Mouse (Mus musculus) CH12.LX (cell line): ENCODE data around the gene Olfr481. TPM values are rescaled to one million over a fixed set of nuclear protein-coding genes. Genes with fewer than 3 reads are reported as not detected.

Source experiments
- DNase-seq: peaks from one replicate; pipeline ENCODE4 v3.0.0-alpha.2; 2013; ENCODE audit errors: extremely low read depth
- H3K27ac ChIP-seq: 2 replicates; pipeline ENCODE4 v1.5.1; 2012; ENCODE audit warnings: low read depth, mild to moderate bottlenecking, control low read depth, moderate library complexity; ENCODE audit not compliant: insufficient read depth
- H3K27me3 ChIP-seq: replicated peaks from 2 replicates; pipeline ENCODE3; 2012; ENCODE audit warnings: inconsistent platforms
- H3K36me3 ChIP-seq, 2 experiments: replicated peaks in 1 of 2; 2 replicates each; pipeline versions ENCODE3 to v1.6.1; 2012; ENCODE audit warnings: inconsistent platforms in 1 of 2, low read length in 1 of 2, mild to moderate bottlenecking in 1 of 2, mixed read lengths in 1 of 2, moderate library complexity in 1 of 2; ENCODE audit not compliant: control insufficient read depth in 1 of 2, insufficient read depth in 1 of 2
- H3K4me1 ChIP-seq, 2 experiments: 2 replicates each; pipeline ENCODE4 v1.6.1; 2012; ENCODE audit warnings: inconsistent platforms in 1 of 2, moderate library complexity in 1 of 2; ENCODE audit not compliant: insufficient read depth in 2 of 2, control insufficient read depth in 1 of 2
- H3K4me2 ChIP-seq: 2 replicates; pipeline ENCODE4 v1.6.1; 2012; ENCODE audit warnings: low read depth, mild to moderate bottlenecking, control low read depth; ENCODE audit not compliant: poor library complexity, insufficient read depth, severe bottlenecking
- H3K4me3 ChIP-seq, 3 experiments: fragments of 150-350 bp in 1 of 3; sonication (generic) in 1 of 3; replicated peaks in 1 of 3; 2 replicates each; pipeline versions ENCODE3 to v1.5.1; 2011 to 2012; ENCODE audit warnings: low read depth in 2 of 3, low read length in 2 of 3, mild to moderate bottlenecking in 2 of 3, moderate library complexity in 2 of 3, control low read depth in 1 of 3, improper control_type of control experiment in 1 of 3, inconsistent platforms in 1 of 3, mixed read lengths in 1 of 3; ENCODE audit not compliant: poor library complexity in 1 of 3
- H3K79me2 ChIP-seq: replicated peaks from 2 replicates; pipeline ENCODE4 v1.6.1; 2012; ENCODE audit warnings: mild to moderate bottlenecking, moderate library complexity; ENCODE audit not compliant: control insufficient read depth, poor library complexity, insufficient read depth, severe bottlenecking; ENCODE audit errors: extremely low read depth
- H3K9ac ChIP-seq: 2 replicates; pipeline ENCODE4 v1.6.1; 2012; ENCODE audit warnings: low read depth, mild to moderate bottlenecking, control low read depth, moderate library complexity; ENCODE audit not compliant: insufficient read depth
- H3K9me3 ChIP-seq: replicated peaks from 2 replicates; pipeline ENCODE3; 2012; ENCODE audit warnings: low read length, inconsistent platforms, mixed read lengths
- BHLHE40 ChIP-seq: IDR thresholded peaks from 2 replicates; pipeline ENCODE4 v1.6.1; 2011; ENCODE audit warnings: mild to moderate bottlenecking, low read depth, low read length, improper control_type of control experiment
- CHD2 ChIP-seq: IDR thresholded peaks from 2 replicates; pipeline ENCODE4 v1.6.1; 2011; ENCODE audit warnings: low read length, improper control_type of control experiment
- E2F4 ChIP-seq: IDR thresholded peaks from 2 replicates; pipeline ENCODE4 v1.6.1; 2011; ENCODE audit warnings: low read depth, low read length, improper control_type of control experiment; ENCODE audit not compliant: insufficient replicate concordance
- EP300 ChIP-seq: IDR thresholded peaks from 2 replicates; pipeline ENCODE4 v1.6.1; 2011; ENCODE audit warnings: low read length, improper control_type of control experiment
- ETS1 ChIP-seq: conservative IDR thresholded peaks from 2 replicates; pipeline ENCODE4 v1.6.1; 2012; ENCODE audit warnings: low read depth, mild to moderate bottlenecking, inconsistent platforms, low read length, improper control_type of control experiment, moderate library complexity
- GABPA ChIP-seq: IDR thresholded peaks from 2 replicates; pipeline ENCODE4 v1.6.1; 2012; ENCODE audit warnings: low read depth, low read length, improper control_type of control experiment, inconsistent platforms; ENCODE audit not compliant: insufficient replicate concordance
- HCFC1 ChIP-seq: IDR thresholded peaks from 2 replicates; pipeline ENCODE4 v1.6.1; 2012; ENCODE audit warnings: low read depth, mild to moderate bottlenecking, inconsistent platforms, low read length, improper control_type of control experiment
- IRF4 ChIP-seq: IDR thresholded peaks from 2 replicates; pipeline ENCODE4 v1.6.1; 2014; ENCODE audit warnings: low read depth, mild to moderate bottlenecking, inconsistent platforms, low read length, improper control_type of control experiment
- JUN ChIP-seq: IDR thresholded peaks from 2 replicates; pipeline ENCODE4 v1.6.1; 2011; ENCODE audit warnings: low read depth, mild to moderate bottlenecking, low read length, improper control_type of control experiment, moderate library complexity; ENCODE audit not compliant: insufficient read depth
- MEF2A ChIP-seq: IDR thresholded peaks from 2 replicates; pipeline ENCODE4 v1.6.1; 2014; ENCODE audit warnings: low read depth, mild to moderate bottlenecking, inconsistent platforms, low read length, improper control_type of control experiment, borderline replicate concordance
- MXI1 ChIP-seq: IDR thresholded peaks from 2 replicates; pipeline ENCODE4 v1.6.1; 2011; ENCODE audit warnings: mild to moderate bottlenecking, low read depth, low read length, improper control_type of control experiment
- NRF1 ChIP-seq: IDR thresholded peaks from 2 replicates; pipeline ENCODE4 v1.6.1; 2014; ENCODE audit warnings: low read depth, mild to moderate bottlenecking, inconsistent platforms, low read length, improper control_type of control experiment, moderate library complexity
- PAX5 ChIP-seq: IDR thresholded peaks from 2 replicates; pipeline ENCODE4 v1.6.1; 2012; ENCODE audit warnings: low read length, inconsistent platforms, mixed read lengths
- POLR2A ChIP-seq: IDR thresholded peaks from 2 replicates; pipeline ENCODE4 v1.6.1; 2011; ENCODE audit warnings: low read depth, mild to moderate bottlenecking, improper control_type of control experiment, low read length
- RAD21 ChIP-seq: IDR thresholded peaks from 2 replicates; pipeline ENCODE4 v1.6.1; 2011; ENCODE audit warnings: low read depth, mild to moderate bottlenecking, low read length, improper control_type of control experiment, moderate library complexity
- SIN3A ChIP-seq: IDR thresholded peaks from 2 replicates; pipeline ENCODE4 v1.6.1; 2012; ENCODE audit warnings: low read length, improper control_type of control experiment, inconsistent platforms
- SMC3 ChIP-seq: IDR thresholded peaks from 2 replicates; pipeline ENCODE4 v1.6.1; 2011; ENCODE audit warnings: low read depth, low read length, improper control_type of control experiment
- TBP ChIP-seq: conservative IDR thresholded peaks from 2 replicates; pipeline ENCODE4 v1.6.1; 2011; ENCODE audit warnings: low read depth, low read length, improper control_type of control experiment
- ZC3H11A ChIP-seq: IDR thresholded peaks from 2 replicates; pipeline ENCODE4 v1.6.1; 2012; ENCODE audit warnings: low read depth, mild to moderate bottlenecking, inconsistent platforms, low read length, improper control_type of control experiment
- ZKSCAN1 ChIP-seq: IDR thresholded peaks from 2 replicates; pipeline ENCODE4 v1.6.1; 2012; ENCODE audit warnings: low read depth, inconsistent platforms, low read length, improper control_type of control experiment, borderline replicate concordance
- ZMIZ1 ChIP-seq: IDR thresholded peaks from 2 replicates; pipeline ENCODE4 v1.6.1; 2012; ENCODE audit warnings: low read depth, mild to moderate bottlenecking, inconsistent platforms, low read length, improper control_type of control experiment
- ZNF384 ChIP-seq: IDR thresholded peaks from 2 replicates; pipeline ENCODE4 v1.6.1; 2012; ENCODE audit warnings: low read depth, low read length, improper control_type of control experiment, inconsistent platforms
- dilution Hi-C: fragments of 300-500 bp; cut with MboI; formaldehyde crosslinking; loops from 2 replicates; pipeline ENCODE4 v1.14.3; 2020; ENCODE audit warnings: low sequenced_read_pairs; ENCODE audit not compliant: extremely low pct_unique_long_range_greater_than_20kb, extremely low pct_ligation_motif_present
- in situ Hi-C: fragments of 300-500 bp; cut with MboI; formaldehyde crosslinking; loops from 3 replicates; pipeline ENCODE4 v1.14.3; 2019; ENCODE audit warnings: low sequenced_read_pairs, low pct_ligation_motif_present, low pct_unique_long_range_greater_than_20kb, mixed read lengths
- polyA plus RNA-seq: library from polyadenylated mRNA; unstranded; fragments of >175 nt; gene quantifications from 2 replicates; pipeline ENCODE4 v1.2.1, GENCODE M21; 2012; ENCODE audit warnings: low read depth; ENCODE audit not compliant: insufficient read length
- total RNA-seq, 2 experiments: library from RNA; depleted of rRNA; stranded (reverse); fragments of 300-350 nt in 1 of 2; fragments of >200 nt in 1 of 2; gene quantifications; 2 replicates each; pipeline ENCODE4 v1.2.3; 2012 to 2014

The Olfr481 gene
- total RNA-seq (2012; rRNA removed) (not detected in 2 replicates), total RNA-seq (2014; rRNA removed) (not detected in 2 replicates), polyA plus RNA-seq (not detected in 2 replicates)

DNA sequence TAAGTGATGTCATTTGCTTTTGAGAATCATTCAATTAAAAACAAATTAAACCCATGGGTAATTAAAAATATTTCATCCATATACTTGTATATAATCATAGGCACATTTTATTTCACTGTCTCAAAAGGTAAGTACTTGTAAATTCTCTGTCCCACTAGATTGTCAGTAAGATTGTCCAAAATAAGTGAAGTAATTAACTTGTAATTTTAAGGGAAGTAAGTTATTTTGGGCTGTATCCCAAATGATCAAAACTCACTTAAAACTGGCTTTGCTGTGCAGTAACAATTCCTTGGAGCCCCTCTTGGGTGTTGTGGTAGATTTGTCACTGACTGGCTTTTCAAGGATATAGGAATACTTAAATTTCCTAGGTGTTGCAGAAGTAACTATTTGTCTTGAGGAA, at the start of gene Olfr481:
Gene Olfr481, plus strand, starts transcription at position 301 of the 400 bp plus-strand sequence.
- H3K9me3 ChIP-seq = no peaks in the 10 kb centered on the region
- no peak for DNase-seq
- H3K4me3 ChIP-seq = no peak within 1 kb of the TSS
- dilution Hi-C loops (no loop called here), in situ Hi-C loops (no loop called here)
- H3K9ac ChIP-seq = no peak within 1 kb of the TSS
- H3K27ac ChIP-seq = no peak within 1 kb of the TSS
- no peaks in the 10 kb centered on the region for H3K79me2 ChIP-seq
- no peak for TF ChIP-seq ETS1
- no peak for TF ChIP-seq MXI1
- TF ChIP-seq SMC3 = no peak
- TF ChIP-seq HCFC1 = no peak
- TF ChIP-seq IRF4 = no peak
- TF ChIP-seq MEF2A = no peak
- no peak for TF ChIP-seq NRF1
- TF ChIP-seq EP300 = no peak
- peaks cover 25% of the 10 kb centered on the region for H3K27me3 ChIP-seq
- no peak within 1 kb of the TSS for H3K4me2 ChIP-seq
- no peaks in the 10 kb centered on the region for H3K36me3 ChIP-seq
- H3K4me1 ChIP-seq = no peaks in the 10 kb centered on the region

DNA sequence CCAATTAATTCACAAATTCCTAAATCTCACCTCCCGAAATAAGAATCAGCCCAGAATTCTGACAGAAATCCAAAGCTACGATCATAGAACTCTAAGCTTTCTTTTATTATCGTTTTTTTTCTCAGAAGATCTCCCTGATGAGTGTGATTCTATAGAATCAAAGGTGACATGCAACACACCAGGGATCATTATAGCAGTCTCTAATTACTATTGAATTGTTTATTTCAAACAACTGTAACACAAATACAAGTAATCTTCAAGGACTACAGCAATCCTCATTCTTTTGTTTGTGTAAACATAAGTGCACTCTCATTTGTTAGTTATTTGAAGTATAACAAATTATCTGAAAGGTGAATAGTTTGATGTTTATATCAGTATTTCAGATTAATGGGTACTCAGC, 45.8 kb upstream of the Olfr481 start, which contains the start of gene Olfr478:
Gene Olfr478, minus strand, starts transcription at position 101 of the 400 bp plus-strand sequence.
- peaks cover 26% of the 10 kb centered on the region for H3K27me3 ChIP-seq
- dilution Hi-C loops = no loop called here
- in situ Hi-C loops = no loop called here
- H3K4me3 ChIP-seq = no peak within 1 kb of the TSS
- H3K36me3 ChIP-seq = no peaks in the 10 kb centered on the region
- DNase-seq = no peak
- H3K9ac ChIP-seq = no peak within 1 kb of the TSS
- no peaks in the 10 kb centered on the region for H3K4me1 ChIP-seq
- H3K4me2 ChIP-seq = no peak within 1 kb of the TSS
- TF ChIP-seq BHLHE40 (no peak), E2F4 (no peak), ZC3H11A (no peak), RAD21 (no peak), ZKSCAN1 (no peak), PAX5 (no peak), POLR2A (no peak), ETS1 (no peak), TBP (no peak), CHD2 (no peak), NRF1 (no peak), GABPA (no peak), ZMIZ1 (no peak), ZNF384 (no peak), SIN3A (no peak), JUN (no peak), EP300 (no peak)
- no peaks in the 10 kb centered on the region for H3K9me3 ChIP-seq
- H3K79me2 ChIP-seq = no peaks in the 10 kb centered on the region
- H3K27ac ChIP-seq = no peak within 1 kb of the TSS
